8 mouse cellular contexts compared by ENCODE assay signal in genomic region chr7:27590566-27591213, GRCm38 (mm10). TPM values are rescaled to one million over a fixed set of nuclear protein-coding genes. Genes with fewer than 3 reads are reported as not detected.
DNase-seq lines count a peak whose midpoint lies in the region; ATAC-seq and TF ChIP-seq lines count a peak whose summit lies in the region.

No protein-coding gene starts in this region.

- no peak for TF ChIP-seq CTCF in thymus, adult 2 months (IDR thresholded peaks at IDR 0.05; ENCODE audit: borderline replicate concordance, control insufficient read depth, extremely low read depth, insufficient read depth, low read length, poor library complexity)

- no peaks in the 10 kb centered on the region for H3K9me3 ChIP-seq in limb, embryonic 11.5 days (ENCODE audit: control insufficient read depth, low read length)
- no peaks in the 10 kb centered on the region for H3K9me3 ChIP-seq in stomach, embryonic 14.5 days (ENCODE audit: control insufficient read depth, low read depth, low read length)

- H3K9ac ChIP-seq in limb, embryonic 11.5 days (ENCODE audit: low read length): peak overlapping the region; percentile 54
- no peak overlapping the region; the same call in 1 of the 2 replicates for H3K9ac ChIP-seq in stomach, embryonic 14.5 days (replicated peaks; ENCODE audit: low read depth, low read length)

- TF ChIP-seq POLR2A in thymus, adult 2 months (IDR thresholded peaks at IDR 0.05; ENCODE audit: control insufficient read depth, extremely low read depth, insufficient read depth, low read length, poor library complexity): no peak

- peak overlapping the region; percentile 69 for H3K4me2 ChIP-seq in limb, embryonic 11.5 days (ENCODE audit: low read depth, severe bottlenecking)
- H3K4me2 ChIP-seq in stomach, embryonic 14.5 days (replicated peaks; ENCODE audit: low read depth, low read length): peak overlapping the region; percentile 45

- H3K36me3 ChIP-seq in thymus, adult 2 months (ENCODE audit: control insufficient read depth, insufficient read depth, low read length): no peaks in the 10 kb centered on the region
- H3K36me3 ChIP-seq in limb, embryonic 11.5 days (ENCODE audit: control insufficient read depth, insufficient read depth, low read length): 0 out of 2 replicates have a peak, but pooled peaks cover 3% of the 10 kb centered on the region
- H3K36me3 ChIP-seq in stomach, embryonic 14.5 days (ENCODE audit: control insufficient read depth, insufficient read depth, low read length): peaks cover 4% of the 10 kb centered on the region; the same call in 1 of the 2 replicates

- peaks cover 11% of the 10 kb centered on the region for H3K4me1 ChIP-seq in thymus, adult 2 months (replicated peaks; ENCODE audit: control insufficient read depth, insufficient read depth, low read length)
- H3K4me1 ChIP-seq in limb, embryonic 11.5 days (ENCODE audit: control insufficient read depth, insufficient read depth, low read length): peaks cover 11% of the 10 kb centered on the region
- H3K4me1 ChIP-seq in stomach, embryonic 14.5 days (ENCODE audit: control insufficient read depth, insufficient read depth, low read length): peaks cover 4% of the 10 kb centered on the region

- H3K27me3 ChIP-seq in thymus, adult 2 months (ENCODE audit: control insufficient read depth, insufficient read depth, low read length): no peaks in the 10 kb centered on the region
- H3K27me3 ChIP-seq in limb, embryonic 11.5 days (ENCODE audit: control insufficient read depth, insufficient read depth, low read length): no peaks in the 10 kb centered on the region
- H3K27me3 ChIP-seq in stomach, embryonic 14.5 days (ENCODE audit: control insufficient read depth, insufficient read depth, low read length): no peaks in the 10 kb centered on the region

- no peak overlapping the region for H3K4me3 ChIP-seq in thymus, adult 2 months (ENCODE audit: control insufficient read depth, insufficient read depth, low read length)
- peak overlapping the region; percentile 75 for H3K4me3 ChIP-seq in limb, embryonic 11.5 days (ENCODE audit: low read depth, low read length)
- H3K4me3 ChIP-seq in stomach, embryonic 14.5 days (ENCODE audit: low read depth, low read length): peak overlapping the region; percentile 80

- ATAC-seq in cerebellum, adult (ENCODE audit: insufficient number of reproducible peaks, low FRiP score, low TSS enrichment): no peak
- no peak for ATAC-seq in limb, embryonic 11.5 days (ENCODE audit: insufficient number of reproducible peaks, low FRiP score, low TSS enrichment, low read depth)
- no peak for ATAC-seq in stomach, embryonic 14.5 days (ENCODE audit: insufficient number of reproducible peaks, insufficient read depth, low FRiP score, low read depth)

- DNase-seq in cerebellum, adult 11 months: peak; percentile 28
- DNase-seq in thymus, adult 2 months: peak; percentile 16
- no peak for DNase-seq in thymus, postnatal 36 days
- DNase-seq in limb, embryonic 11.5 days (ENCODE audit: low spot score): no peak
- no peak for DNase-seq in urinary bladder, postnatal 4 days (ENCODE audit: low spot score in 2 of 2)
- no peak for DNase-seq in ovary, adult 18-20 months (ENCODE audit: low spot score)

- H3K27ac ChIP-seq in thymus, adult 2 months (ENCODE audit: control insufficient read depth, insufficient read depth, low read length): no peak overlapping the region; the same call in 1 of the 2 replicates
- H3K27ac ChIP-seq in limb, embryonic 11.5 days (replicated peaks; ENCODE audit: low read depth, low read length): peak overlapping the region; percentile 58; the same call in 1 of the 2 replicates
- H3K27ac ChIP-seq in stomach, embryonic 14.5 days (ENCODE audit: low read length): peak overlapping the region; percentile 86

- 62% methylated on average over 4 of the region's 4 CpGs for WGBS in thymus, adult 2 months
- 58% methylated on average over 4 of the region's 4 CpGs for WGBS in limb, embryonic 11.5 days
- 69% methylated on average over 4 of the region's 4 CpGs for WGBS in stomach, embryonic 14.5 days

RNA-seq across cellular contexts. Expression of gene Akt2, which starts 0.7 kb away (rescaled TPM):
- polyA plus RNA-seq in thymus, adult 2 months (2012; rRNA removed): 133 and 139 TPM in 2 replicates
- 83.9 and 85.7 TPM in 2 replicates for polyA plus RNA-seq in limb, embryonic 11.5 days (2014; fragmentation: Nextera tagmentation; extraction: Ambion mirVana)
- polyA plus RNA-seq in stomach, embryonic 14.5 days (2014; fragmentation: Nextera tagmentation; extraction: Ambion mirVana): 88.8 and 91.5 TPM in 2 replicates

RNA-seq across cellular contexts. Expression of gene 2310022A10Rik, which starts 37.7 kb away (rescaled TPM):
- 58.0 and 58.1 TPM in 2 replicates for polyA plus RNA-seq in thymus, adult 2 months (2012; rRNA removed)
- polyA plus RNA-seq in limb, embryonic 11.5 days (2014; fragmentation: Nextera tagmentation; extraction: Ambion mirVana): 32.1 and 32.4 TPM in 2 replicates
- polyA plus RNA-seq in stomach, embryonic 14.5 days (2014; fragmentation: Nextera tagmentation; extraction: Ambion mirVana): 17.6 and 18.4 TPM in 2 replicates

RNA-seq across cellular contexts. Expression of gene Pld3, which starts 37.7 kb away (rescaled TPM):
- polyA plus RNA-seq in thymus, adult 2 months (2012; rRNA removed): 456 and 516 TPM in 2 replicates
- polyA plus RNA-seq in limb, embryonic 11.5 days (2014; fragmentation: Nextera tagmentation; extraction: Ambion mirVana): 49.1 and 53.2 TPM in 2 replicates
- 75.6 and 78.7 TPM in 2 replicates for polyA plus RNA-seq in stomach, embryonic 14.5 days (2014; fragmentation: Nextera tagmentation; extraction: Ambion mirVana)

Comparison
In these comparisons a context has a peak if more than half of its experiments do, and no peak if none do; other contexts are left out.
1. DNase-seq: peak in cerebellum, adult 11 months (single experiment) and thymus, adult 2 months (single experiment); none in thymus, postnatal 36 days (0 of 2), limb, embryonic 11.5 days (single experiment), urinary bladder, postnatal 4 days (0 of 2) and ovary, adult 18-20 months (single experiment).